Mouse (Mus musculus) G1E (cell line): ENCODE results near the gene Olfr574. TPM values are rescaled to one million over a fixed set of nuclear protein-coding genes. Genes with fewer than 3 reads are reported as not detected.

Source experiments
- ATAC-seq: 2 replicates; pipeline ENCODE4 v1.8.0; 2016; ENCODE audit warnings: mild to moderate bottlenecking; ENCODE audit not compliant: insufficient number of reproducible peaks, poor library complexity, low FRiP score, severe bottlenecking; ENCODE audit errors: extremely low read depth
- DNase-seq: peaks from one replicate; pipeline ENCODE4 v3.0.0; 2012; ENCODE audit warnings: low spot score
- H3K27me3 ChIP-seq: 2 replicates; pipeline ENCODE4 v1.6.1; 2012; ENCODE audit warnings: mild to moderate bottlenecking, low read length, inconsistent platforms; ENCODE audit not compliant: insufficient read depth
- H3K36me3 ChIP-seq: replicated peaks from 2 replicates; pipeline ENCODE3; 2012; ENCODE audit warnings: mild to moderate bottlenecking, inconsistent platforms
- H3K4me1 ChIP-seq: 2 replicates; pipeline ENCODE4 v1.6.1; 2012; ENCODE audit warnings: low read depth, low read length, inconsistent platforms, mixed read lengths; ENCODE audit not compliant: insufficient read depth
- H3K4me3 ChIP-seq: 2 replicates; pipeline ENCODE4 v1.5.1; 2012; ENCODE audit warnings: low read depth, mild to moderate bottlenecking, inconsistent platforms, low read length, moderate library complexity, mixed read lengths
- H3K9me3 ChIP-seq: replicated peaks from 2 replicates; pipeline ENCODE4 v1.6.1; 2012; ENCODE audit warnings: inconsistent platforms
- CTCF ChIP-seq: IDR thresholded peaks from 2 replicates; pipeline ENCODE4 v1.5.1; 2012; ENCODE audit warnings: low read depth, low read length, inconsistent platforms, mixed read lengths
- GATA1 ChIP-seq: IDR thresholded peaks from 2 replicates; pipeline ENCODE4 v1.6.1; 2012; ENCODE audit warnings: borderline replicate concordance, low read length, inconsistent platforms, mixed read lengths
- GATA2 ChIP-seq: IDR thresholded peaks from 2 replicates; pipeline ENCODE4 v1.6.1; 2012; ENCODE audit warnings: low read depth, low read length, inconsistent platforms, borderline replicate concordance
- POLR2AphosphoS5 ChIP-seq: IDR thresholded peaks from 2 replicates; pipeline ENCODE4 v1.6.1; 2012; ENCODE audit warnings: low read depth, low read length, inconsistent platforms; ENCODE audit not compliant: insufficient replicate concordance
- TAL1 ChIP-seq: conservative IDR thresholded peaks from 2 replicates; pipeline ENCODE4 v1.6.1; 2012; ENCODE audit warnings: low read depth, low read length, inconsistent platforms, mixed read lengths
- polyA plus RNA-seq: library from polyadenylated mRNA; stranded (reverse); fragments of >175 nt; gene quantifications from 2 replicates; pipeline ENCODE4 v1.2.3, GENCODE M21; 2012
- total RNA-seq, 2 experiments: library from RNA; stranded (forward) in 1 of 2; stranded (reverse) in 1 of 2; fragments of 200-1000 nt in 1 of 2; fragments of >200 nt in 1 of 2; fragmentation: Nextera tagmentation in 1 of 2; gene quantifications; 2 replicates each; pipeline ENCODE4 v1.2.3; 2014 to 2017

Gene Olfr574
- total RNA-seq (2014; fragmentation: Nextera tagmentation) (not detected in 2 replicates), total RNA-seq (2017) (0.17 TPM in 1 of 2 replicates, not detected in the other), polyA plus RNA-seq (not detected in 2 replicates)

DNA sequence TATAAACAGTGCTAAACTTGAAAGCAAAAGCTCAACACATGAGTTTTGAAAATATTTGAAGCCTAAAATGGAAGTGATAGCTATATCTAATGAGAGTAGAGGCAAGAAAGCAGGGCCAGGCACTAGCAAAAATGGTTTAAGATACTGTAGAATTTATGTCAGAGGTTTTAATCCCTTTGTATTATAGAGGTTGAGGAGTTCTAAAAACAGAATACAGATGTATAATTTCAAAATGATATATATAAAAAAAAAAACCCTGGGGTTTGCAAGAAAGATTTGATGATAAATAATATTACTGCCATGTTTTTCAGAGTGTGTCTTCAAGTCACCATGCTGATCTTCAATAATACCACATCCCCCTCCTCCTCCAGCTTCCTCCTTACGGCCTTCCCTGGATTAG is at the start of gene Olfr574:
Gene Olfr574, plus strand, starts transcription at position 301 of the 400 bp plus-strand sequence.
- no peaks in the 10 kb centered on the region for H3K36me3 ChIP-seq

DNA sequence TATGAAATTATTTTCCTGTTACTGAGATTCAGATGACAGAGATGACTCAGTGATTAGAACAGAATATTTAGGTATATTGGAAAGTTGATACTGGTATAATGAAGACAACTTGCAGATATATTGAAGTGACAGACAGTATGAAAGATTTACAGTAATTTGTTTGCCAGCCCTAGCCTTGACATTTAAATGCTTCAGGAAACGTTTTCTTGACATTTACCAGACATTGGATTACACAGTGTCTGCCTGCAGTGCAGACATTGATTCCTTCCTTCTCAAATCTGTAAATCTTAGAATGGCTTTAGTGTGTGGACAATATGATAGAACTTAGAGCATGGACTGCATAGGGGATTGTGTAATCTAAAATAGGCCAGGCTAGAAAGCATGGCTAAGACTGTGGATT is 33.0 kb upstream of the Olfr574 start:
- Histone ChIP-seq H3K27me3 (no peaks in the 10 kb centered on the region), H3K36me3 (no peaks in the 10 kb centered on the region), H3K4me1 (no peaks in the 10 kb centered on the region), H3K4me3 (no peak overlapping the region), H3K9me3 (no peaks in the 10 kb centered on the region)
- TF ChIP-seq CTCF (no peak), POLR2AphosphoS5 (no peak), GATA1 (no peak), GATA2 (no peak), TAL1 (no peak)
- DNase-seq (no peak), ATAC-seq (no peak)

More for the DNA sequence above, at the start of gene Olfr574:
- Histone ChIP-seq H3K9me3 (no peaks in the 10 kb centered on the region), H3K27me3 (no peaks in the 10 kb centered on the region), H3K4me3 (no peak within 1 kb of the TSS), H3K4me1 (no peaks in the 10 kb centered on the region; the same call in 1 of the 2 replicates)
- DNase-seq (no peak), ATAC-seq (no peak)
- TF ChIP-seq CTCF (no peak), POLR2AphosphoS5 (no peak), GATA2 (no peak)

DNA sequence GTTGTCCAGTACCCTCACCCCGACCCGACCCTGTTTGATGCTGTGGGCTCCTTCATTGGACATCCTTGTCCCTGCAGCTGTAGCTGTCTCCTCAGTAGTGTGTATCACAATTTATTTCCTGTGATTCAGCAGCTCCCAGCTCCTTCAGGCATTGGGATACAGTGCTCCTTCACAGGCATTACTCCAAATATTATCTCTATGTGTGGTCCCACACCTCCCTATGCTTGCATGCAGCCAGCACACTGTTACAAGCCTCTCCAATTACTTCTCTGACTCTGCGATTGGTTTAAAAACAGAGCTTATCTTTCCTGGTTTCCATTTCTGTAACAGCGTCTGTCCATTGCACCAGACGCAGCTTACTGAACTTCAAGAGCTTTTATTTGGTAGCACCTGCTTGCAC is 31.9 kb upstream of the Olfr574 start:
- no peak overlapping the region for H3K4me3 ChIP-seq
- no peaks in the 10 kb centered on the region for H3K4me1 ChIP-seq
- TF ChIP-seq CTCF, result no peak
- TF ChIP-seq GATA2, result no peak
- no peak for TF ChIP-seq GATA1
- no peak for TF ChIP-seq POLR2AphosphoS5
- TF ChIP-seq TAL1, result no peak
- no peak for ATAC-seq
- H3K36me3 ChIP-seq, result no peaks in the 10 kb centered on the region
- DNase-seq, result no peak
- H3K9me3 ChIP-seq, result no peaks in the 10 kb centered on the region
- H3K27me3 ChIP-seq, result no peaks in the 10 kb centered on the region

DNA sequence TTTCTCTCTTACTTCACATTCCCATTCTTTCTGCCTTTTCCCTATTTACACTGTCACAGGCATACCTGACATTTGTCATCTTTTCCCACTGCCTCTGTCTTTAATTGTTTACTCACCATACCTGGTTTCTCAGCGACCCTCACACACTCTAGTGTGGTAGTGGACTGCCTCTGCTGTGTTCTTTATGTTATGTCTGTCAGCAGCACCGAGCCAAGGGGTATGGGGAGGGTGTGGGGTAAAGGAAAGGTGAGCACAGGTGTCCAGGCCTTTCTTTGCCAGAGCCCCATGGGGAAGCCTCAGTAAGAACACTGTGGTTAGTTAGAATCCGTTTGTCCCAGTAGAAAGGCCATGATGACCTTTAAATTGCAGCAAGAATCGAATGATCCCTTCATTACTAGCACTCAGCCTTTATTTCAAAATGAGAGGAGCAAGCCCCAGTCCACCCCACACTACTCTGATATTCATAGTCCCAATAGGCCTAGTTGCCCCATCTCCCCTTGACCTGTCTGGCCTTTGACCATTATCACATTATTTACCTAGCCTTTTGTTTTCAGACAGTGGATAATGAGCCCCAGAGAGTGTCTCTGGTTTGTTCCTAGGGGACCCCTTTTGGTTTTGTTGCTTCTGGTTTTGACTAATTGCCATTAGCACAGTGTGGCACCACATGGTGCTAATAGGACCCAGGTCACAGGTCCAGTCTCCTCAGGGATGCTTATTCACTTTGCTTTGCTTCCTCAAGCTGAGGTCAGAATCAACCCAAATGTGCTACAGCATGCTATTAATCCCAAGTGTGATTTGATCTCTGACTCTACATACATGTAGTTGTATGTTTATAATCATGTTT is 31.0 kb upstream of the Olfr574 start, which contains the start of gene Olfr571:
Gene Olfr571, minus strand, starts transcription at position 505 of the 844 bp plus-strand sequence.
- no peaks in the 10 kb centered on the region for H3K4me1 ChIP-seq
- H3K27me3 ChIP-seq, result no peaks in the 10 kb centered on the region
- H3K36me3 ChIP-seq, result no peaks in the 10 kb centered on the region
- no peak for TF ChIP-seq CTCF
- no peaks in the 10 kb centered on the region for H3K9me3 ChIP-seq
- ATAC-seq (no peak), DNase-seq (no peak)
- H3K4me3 ChIP-seq, result no peak within 1 kb of the TSS

DNA sequence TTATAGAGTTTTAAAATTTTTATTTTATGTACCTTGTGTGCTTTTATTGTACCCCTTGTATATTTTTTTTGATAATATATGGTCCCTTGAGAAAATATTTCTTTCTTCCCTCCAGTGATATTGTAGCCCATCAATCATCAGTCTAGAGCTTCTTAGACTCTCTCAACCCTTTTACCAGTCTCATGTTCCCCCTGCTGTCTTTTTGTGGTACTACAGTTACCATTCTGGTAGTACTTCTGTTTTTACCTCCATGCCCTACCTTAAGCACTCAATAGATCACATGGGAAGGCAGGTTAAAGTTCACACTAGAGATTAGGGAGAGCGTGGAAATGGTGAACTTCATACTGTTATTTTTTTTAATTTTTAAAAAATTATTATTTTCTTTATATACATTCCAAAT is 28.6 kb upstream of the Olfr574 start:
- Histone ChIP-seq H3K4me1 (no peaks in the 10 kb centered on the region), H3K36me3 (no peaks in the 10 kb centered on the region), H3K27me3 (no peaks in the 10 kb centered on the region), H3K9me3 (no peaks in the 10 kb centered on the region), H3K4me3 (no peak overlapping the region)
- TF ChIP-seq POLR2AphosphoS5 (no peak), GATA1 (no peak), TAL1 (no peak), CTCF (0 out of 2 replicates have a peak, but pooled peaks have one; percentile 19)
- peak; percentile 57 for ATAC-seq
- peak; percentile 2 for DNase-seq

DNA sequence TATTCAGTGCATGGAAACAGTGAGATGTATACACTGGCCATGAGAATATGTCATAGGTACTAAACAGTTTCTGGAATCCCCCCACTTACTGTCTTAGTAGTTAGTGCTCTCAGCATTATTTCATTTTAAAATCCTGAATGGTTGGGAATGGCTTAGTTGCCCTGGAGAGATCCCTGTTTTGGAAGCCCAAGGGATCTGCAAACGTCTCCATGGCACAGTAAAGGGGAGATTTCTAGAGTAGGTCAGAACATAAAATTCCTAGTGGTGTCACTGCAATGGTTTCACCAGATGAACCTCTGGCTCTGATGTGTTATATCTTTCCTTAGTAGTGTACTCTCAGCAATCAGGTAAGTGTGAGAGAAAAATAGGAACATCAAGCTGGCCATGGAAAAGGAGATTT is 24.2 kb upstream of the Olfr574 start, which contains the start of gene Olfr572:
Gene Olfr572, plus strand, starts transcription at position 301 of the 400 bp plus-strand sequence.
- ATAC-seq (no peak), DNase-seq (no peak)
- TF ChIP-seq GATA1 (no peak), POLR2AphosphoS5 (no peak), GATA2 (no peak), TAL1 (no peak), CTCF (no peak)

More for the DNA sequence above, 24.2 kb upstream of the Olfr574 start, which contains the start of gene Olfr572:
- Histone ChIP-seq H3K27me3 (no peaks in the 10 kb centered on the region), H3K4me3 (no peak within 1 kb of the TSS), H3K9me3 (no peaks in the 10 kb centered on the region), H3K36me3 (no peaks in the 10 kb centered on the region), H3K4me1 (no peaks in the 10 kb centered on the region)
